Mouse (Mus musculus) small intestine, adult 2 months (tissue): ENCODE results near the gene Uckl1. TPM values are rescaled to one million over a fixed set of nuclear protein-coding genes. Genes with fewer than 3 reads are reported as not detected.

Experiments
- H3K27ac ChIP-seq: fragments of 200-500 bp; 2 replicates; pipeline ENCODE4 v1.5.1; 2012; ENCODE audit warnings: low read depth, low read length, control low read depth, inconsistent platforms; ENCODE audit not compliant: insufficient read depth
- H3K27me3 ChIP-seq: fragments of 200-500 bp; 2 replicates; pipeline ENCODE4 v1.6.1; 2012; ENCODE audit warnings: mild to moderate bottlenecking, moderate library complexity, low read length, inconsistent platforms; ENCODE audit not compliant: control insufficient read depth, insufficient read depth
- H3K36me3 ChIP-seq: fragments of 200-500 bp; 2 replicates; pipeline ENCODE4 v1.6.1; 2012; ENCODE audit warnings: mild to moderate bottlenecking, low read length, control low read depth, inconsistent platforms; ENCODE audit not compliant: control insufficient read depth, insufficient read depth
- H3K4me1 ChIP-seq: fragments of 200-500 bp; 2 replicates; pipeline ENCODE4 v1.6.1; 2012; ENCODE audit warnings: low read length, inconsistent platforms, mixed read lengths; ENCODE audit not compliant: control insufficient read depth, insufficient read depth, insufficient read length
- H3K4me3 ChIP-seq: fragments of 200-500 bp; 2 replicates; pipeline ENCODE4 v1.5.1; 2012; ENCODE audit warnings: low read depth, mild to moderate bottlenecking, control low read depth, inconsistent platforms, low read length, moderate library complexity
- CTCF ChIP-seq: fragments of 200-500 bp; IDR thresholded peaks from 2 replicates; pipeline ENCODE4 v1.5.1; 2012; ENCODE audit warnings: low read depth, mild to moderate bottlenecking, control low read depth, inconsistent platforms, low read length, moderate library complexity, mixed read lengths; ENCODE audit not compliant: insufficient replicate concordance, insufficient read length; ENCODE audit errors: extremely low read depth
- POLR2A ChIP-seq: fragments of 200-500 bp; IDR thresholded peaks from 2 replicates; pipeline ENCODE4 v1.6.1; 2012; ENCODE audit warnings: low read depth, mild to moderate bottlenecking, control low read depth, inconsistent platforms, low read length, moderate library complexity
- WGBS: fragments of 180-500 bp; shearing (Covaris S2); methylation state at CpG from one replicate; pipeline ENCODE4 v1.1.7; 2018; 5-methylcytosine and 5-hydroxymethylcytosine counted together
- polyA plus RNA-seq: library from polyadenylated mRNA; depleted of rRNA; stranded (reverse); fragments of >200 nt; gene quantifications from 2 replicates; pipeline ENCODE4 v1.2.3, GENCODE M21; 2012

The Uckl1 gene
- polyA plus RNA-seq, 1 experiment = 149 TPM

- Histone ChIP-seq H3K36me3 (peaks cover 16% of the 10 kb centered on the region), H3K4me3 (no peak overlapping the region)
- WGBS = 65% methylated on average over 7 of the region's 7 CpGs
Measured at GRCm38 (mm10) chr2:181577981-181578581, 6.6 kb downstream of the Uckl1 start.

GRCm38 (mm10) chr2:181577126-181577525 is 7.6 kb downstream of the Uckl1 start:
- 82% methylated on average over 2 of the region's 2 CpGs for WGBS
- TF ChIP-seq POLR2A (no peak), CTCF (no peak)
- H3K4me1 ChIP-seq = peaks cover 10% of the 10 kb centered on the region
- H3K4me3 ChIP-seq = no peak overlapping the region
- no peaks in the 10 kb centered on the region for H3K27me3 ChIP-seq
- no peak overlapping the region for H3K27ac ChIP-seq
- peaks cover 22% of the 10 kb centered on the region for H3K36me3 ChIP-seq

More at GRCm38 (mm10) chr2:181577981-181578581, 6.6 kb downstream of the Uckl1 start:
- H3K4me1 ChIP-seq = peaks cover 18% of the 10 kb centered on the region
- TF ChIP-seq POLR2A (no peak), CTCF (no peak)
- no peaks in the 10 kb centered on the region for H3K27me3 ChIP-seq
- H3K27ac ChIP-seq = no peak overlapping the region

DNA sequence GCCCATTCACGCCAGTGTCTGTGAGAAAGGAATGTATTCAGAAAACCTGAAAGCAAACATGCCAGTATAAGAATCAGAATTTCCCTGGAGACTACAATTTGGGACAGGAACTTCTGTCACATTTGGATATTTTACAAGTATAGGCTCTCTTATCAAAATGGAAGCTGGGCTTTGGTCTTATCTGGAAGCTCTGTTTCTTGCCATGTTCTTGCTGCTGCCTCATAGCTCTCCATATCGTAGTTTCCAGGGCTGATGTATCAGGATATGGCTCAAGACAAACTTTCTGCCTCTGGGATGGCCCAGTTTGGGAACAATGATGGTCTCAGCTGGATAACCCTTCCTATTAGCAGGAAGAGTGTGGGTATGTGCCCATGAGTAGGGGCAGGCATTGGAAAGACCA is 8.1 kb downstream of the Uckl1 start:
- H3K27ac ChIP-seq = no peak overlapping the region
- H3K36me3 ChIP-seq = peaks cover 22% of the 10 kb centered on the region
- peaks cover 8% of the 10 kb centered on the region; the same call in 1 of the 2 replicates for H3K4me1 ChIP-seq
- TF ChIP-seq POLR2A = no peak
- no peak for TF ChIP-seq CTCF
- no peak overlapping the region for H3K4me3 ChIP-seq
- no peaks in the 10 kb centered on the region for H3K27me3 ChIP-seq
- 90% methylated on average over 2 of the region's 2 CpGs for WGBS

- 93% methylated on average over 7 of the region's 7 CpGs for WGBS
- TF ChIP-seq POLR2A (no peak), CTCF (no peak)
- peaks cover 25% of the 10 kb centered on the region for H3K36me3 ChIP-seq
- H3K4me1 ChIP-seq = peaks cover 4% of the 10 kb centered on the region; the same call in 1 of the 2 replicates
- H3K27ac ChIP-seq = no peak overlapping the region
- H3K4me3 ChIP-seq = no peak overlapping the region
- H3K27me3 ChIP-seq = no peaks in the 10 kb centered on the region
Measured at GRCm38 (mm10) chr2:181574921-181575545, 9.7 kb downstream of the Uckl1 start.

- peaks cover 29% of the 10 kb centered on the region for H3K36me3 ChIP-seq
- no peak overlapping the region for H3K4me3 ChIP-seq
- no peaks in the 10 kb centered on the region for H3K27me3 ChIP-seq
- H3K4me1 ChIP-seq = no peaks in the 10 kb centered on the region
- 88% methylated on average over 9 of the region's 9 CpGs for WGBS
- no peak for TF ChIP-seq POLR2A
- TF ChIP-seq CTCF = no peak
- no peak overlapping the region for H3K27ac ChIP-seq
Measured at GRCm38 (mm10) chr2:181573961-181574360, 10.7 kb downstream of the Uckl1 start.

DNA sequence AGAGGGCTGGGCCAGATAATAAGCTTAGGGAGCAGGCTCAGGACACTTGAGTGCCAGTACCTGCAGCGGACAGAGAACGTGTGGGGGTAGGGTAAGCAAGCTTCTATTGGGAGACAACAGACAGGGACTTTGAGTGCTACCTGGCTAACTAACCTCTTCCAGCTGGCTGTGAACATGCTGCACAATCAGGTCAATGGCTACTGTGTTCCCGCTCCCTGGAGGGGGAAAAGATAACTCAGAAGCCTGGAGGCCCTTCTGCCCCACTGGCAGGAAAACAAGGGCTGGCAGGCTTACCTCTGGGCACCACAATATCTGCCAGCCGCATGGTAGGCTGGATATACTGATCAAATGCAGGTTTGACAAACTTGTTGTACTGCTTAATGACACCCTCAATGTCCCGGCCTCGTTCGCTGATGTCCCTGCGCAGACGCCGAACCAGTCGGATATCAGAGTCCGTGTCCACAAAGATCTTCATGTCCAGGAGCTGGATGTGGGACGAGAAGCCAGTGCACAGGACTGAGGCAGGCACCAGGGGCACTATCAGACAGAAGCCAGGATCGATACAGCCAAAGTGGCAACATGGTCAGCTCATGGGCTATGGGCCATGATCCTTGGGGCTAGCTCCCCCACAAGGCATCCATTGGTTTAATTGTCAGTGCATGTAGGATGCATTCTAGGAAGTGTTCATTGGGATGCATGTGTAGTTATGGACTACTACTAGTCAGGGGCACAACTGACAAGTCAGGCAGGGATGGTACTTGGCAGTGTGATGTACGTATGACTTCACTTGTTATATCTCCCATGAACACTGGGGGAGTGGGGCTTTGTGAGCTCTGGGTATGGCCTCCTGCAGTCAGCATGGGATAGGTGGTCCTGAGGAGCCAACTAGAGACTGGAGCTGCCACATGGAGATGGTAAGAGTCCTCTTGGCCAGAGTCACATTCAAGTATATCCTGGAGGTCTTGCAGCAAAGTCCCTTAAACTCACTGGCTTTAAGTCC is 11.5 kb downstream of the Uckl1 start:
- TF ChIP-seq CTCF = no peak
- TF ChIP-seq POLR2A = no peak
- no peak overlapping the region for H3K4me3 ChIP-seq
- H3K27me3 ChIP-seq = no peaks in the 10 kb centered on the region
- peaks cover 29% of the 10 kb centered on the region for H3K36me3 ChIP-seq
- H3K27ac ChIP-seq = no peak overlapping the region
- WGBS = 95% methylated on average over 15 of the region's 15 CpGs
- H3K4me1 ChIP-seq = no peaks in the 10 kb centered on the region

DNA sequence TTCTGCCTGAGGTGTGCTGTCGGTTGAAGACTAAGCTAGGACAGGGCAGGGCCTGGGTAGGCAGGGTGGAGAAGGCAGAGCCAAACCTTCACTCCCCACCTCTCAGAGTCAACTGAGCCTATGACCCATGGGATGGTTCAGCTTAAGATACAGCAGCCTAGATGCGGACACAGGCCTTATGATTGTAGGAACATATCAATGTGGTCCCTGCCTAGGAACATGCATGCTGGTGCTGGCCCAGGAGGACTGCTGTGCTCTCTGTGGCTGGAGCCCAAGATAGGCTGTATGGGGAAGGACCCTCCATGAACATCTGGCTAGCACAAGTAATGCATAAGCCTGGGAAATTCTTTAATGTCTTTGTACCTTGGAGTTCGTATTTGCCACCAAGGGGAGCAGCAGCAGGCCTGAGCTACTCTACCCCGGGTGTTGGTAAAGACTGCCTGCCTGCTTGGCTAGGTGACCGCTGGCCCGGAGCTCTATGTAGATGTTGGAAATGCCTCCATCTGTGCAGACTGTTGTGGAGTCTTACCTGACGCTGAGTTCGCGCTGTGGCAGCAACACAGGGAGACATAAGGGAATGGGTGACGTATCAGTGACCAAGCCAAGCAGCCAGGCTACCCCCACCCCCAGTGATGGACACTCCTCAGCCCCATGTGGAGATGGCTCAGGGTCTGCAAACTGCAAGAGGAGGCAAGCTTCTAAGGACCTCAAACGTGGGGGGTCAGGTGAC is 12.6 kb downstream of the Uckl1 start:
- no peaks in the 10 kb centered on the region for H3K4me1 ChIP-seq
- WGBS = 94% methylated on average over 11 of the region's 11 CpGs
- H3K4me3 ChIP-seq = no peak overlapping the region
- H3K27ac ChIP-seq = no peak overlapping the region
- H3K36me3 ChIP-seq = peaks cover 29% of the 10 kb centered on the region
- H3K27me3 ChIP-seq = no peaks in the 10 kb centered on the region
- TF ChIP-seq CTCF = no peak
- TF ChIP-seq POLR2A = no peak
